Mouse (Mus musculus): ENCODE measurements at regions not wholly inside any gene's neighbourhood (a gene's known extent, or its start where the extent isn't known, plus 50 kb on each side); places are given as distances from the start of the nearest gene placed in this dataset.

GRCm38 (mm10) chr13:28466151-28466550 is 208.8 kb downstream of the Gm11361 start:
- intact Hi-C loops (cut with DNase I) = no loop called here

DNA sequence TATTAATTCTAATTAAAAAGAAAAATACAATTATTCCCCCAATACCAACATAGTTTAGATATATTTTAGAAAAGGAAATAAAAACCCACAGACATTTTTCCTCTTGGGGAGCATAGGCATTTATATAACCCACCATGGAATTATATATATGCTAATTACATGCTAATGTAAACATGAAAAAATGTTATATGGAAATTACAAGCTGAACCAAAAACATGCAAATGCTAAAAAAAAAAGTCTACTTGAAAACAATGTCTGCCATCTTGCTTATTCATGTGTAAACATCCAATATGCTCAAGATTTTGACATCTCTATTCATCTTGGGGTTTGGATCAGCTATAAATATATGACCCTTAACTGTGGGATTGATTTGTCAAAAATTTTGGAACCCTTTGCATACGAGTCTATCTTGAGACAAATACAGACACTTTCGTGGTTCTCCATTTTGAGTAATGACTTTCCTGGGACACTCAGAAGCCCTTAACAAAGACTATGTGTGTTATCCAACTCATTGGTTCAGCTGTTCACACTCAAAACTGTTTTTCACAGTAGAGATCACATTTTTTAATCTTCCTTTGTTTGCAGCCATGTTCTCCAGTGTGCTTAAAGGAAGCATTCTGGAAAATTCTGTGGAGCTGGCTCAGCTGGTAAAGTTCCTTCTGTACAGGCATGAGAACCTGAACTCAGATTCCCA is 208.0 kb downstream of the Gm11361 start:
- intact Hi-C loops (cut with DNase I) = no loop called here

DNA sequence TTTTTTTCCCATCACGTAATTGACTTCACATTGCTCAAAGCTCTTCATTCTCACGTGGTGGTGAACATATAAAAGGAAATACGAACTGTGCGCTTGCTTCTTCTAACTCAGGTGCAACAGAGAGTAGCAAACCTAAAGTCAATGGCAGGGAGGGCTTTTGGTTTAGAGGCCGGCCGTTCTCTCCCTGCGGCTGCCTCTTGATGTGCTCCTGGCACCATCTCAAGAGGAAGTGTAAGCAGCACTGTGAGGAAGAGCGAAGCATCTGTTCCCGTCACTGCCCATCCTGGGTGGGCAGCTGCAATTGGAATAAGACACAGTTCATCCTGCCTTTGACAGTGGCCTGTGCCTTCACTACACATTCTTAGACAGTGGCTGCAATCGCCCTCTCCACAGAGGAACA is 204.0 kb downstream of the Gm11361 start:
- intact Hi-C loops (cut with DNase I) = no loop called here

GRCm38 (mm10) chr13:28457403-28457802 is 200.1 kb downstream of the Gm11361 start:
- intact Hi-C loops (cut with DNase I) = no loop called here

- intact Hi-C loops (cut with DNase I) = no loop called here
Measured at GRCm38 (mm10) chr13:28455878-28456277, 198.6 kb downstream of the Gm11361 start.

DNA sequence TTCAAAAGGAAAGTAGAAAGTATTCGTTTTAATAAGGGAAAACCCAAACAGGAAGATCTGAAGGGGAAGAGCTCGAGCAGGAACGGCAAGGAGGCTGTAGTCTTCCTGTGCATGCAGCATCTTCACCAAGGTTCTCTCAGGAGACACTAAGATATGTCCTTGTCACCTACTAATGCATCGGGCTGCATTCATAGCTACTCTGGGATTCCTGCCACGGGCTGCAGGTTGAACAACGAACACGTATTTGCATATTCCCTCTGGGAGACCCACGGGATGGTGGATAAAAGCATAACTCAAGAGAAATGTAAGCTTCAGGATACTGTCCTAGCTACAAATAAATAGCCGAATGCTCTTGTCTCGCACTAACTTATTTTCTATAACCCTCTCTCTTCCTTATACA is 197.7 kb downstream of the Gm11361 start:
- intact Hi-C loops (cut with DNase I) = no loop called here

DNA sequence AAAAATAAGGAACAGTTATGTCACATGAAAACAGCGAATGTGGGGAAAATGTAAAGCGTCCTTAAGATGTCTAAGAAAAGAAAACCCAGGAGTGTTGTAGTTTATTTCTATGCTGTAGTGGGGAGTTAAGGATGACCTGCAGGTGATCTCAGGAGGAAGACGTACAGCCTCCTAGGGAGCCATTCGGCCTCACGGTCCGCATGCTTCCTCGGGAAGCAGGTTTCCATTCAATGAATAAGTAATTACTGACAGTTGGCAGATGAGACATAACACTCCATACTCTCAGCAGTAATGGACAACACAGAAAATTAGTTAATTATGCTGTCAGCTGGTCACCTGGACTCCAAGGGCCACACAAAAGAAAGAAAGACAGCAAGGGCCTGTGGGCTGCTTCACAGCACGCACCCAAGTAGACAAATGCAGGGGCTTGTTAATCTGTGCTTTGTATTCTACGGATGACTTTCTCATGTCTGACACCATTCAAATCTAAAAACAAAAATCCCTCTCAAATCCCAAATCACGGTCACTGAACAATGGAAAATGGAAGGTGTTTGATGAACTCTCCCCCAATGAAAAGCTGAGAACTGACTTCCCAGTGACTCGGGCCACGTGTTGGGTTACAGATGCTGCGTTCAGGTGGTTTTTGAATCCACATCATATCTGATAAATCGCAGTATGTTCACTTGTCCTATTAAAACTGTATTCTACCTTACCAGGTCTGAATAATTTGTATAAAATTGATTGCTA is 193.5 kb downstream of the Gm11361 start:
- intact Hi-C loops (cut with DNase I) = no loop called here

GRCm38 (mm10) chr13:28449026-28449425 is 191.7 kb downstream of the Gm11361 start:
- intact Hi-C loops (cut with DNase I) = no loop called here

- intact Hi-C loops (cut with DNase I) = no loop called here
Measured at GRCm38 (mm10) chr13:28442250-28442649, 184.9 kb downstream of the Gm11361 start.

- intact Hi-C loops (cut with DNase I) = no loop called here
Measured at GRCm38 (mm10) chr13:28433445-28433844, 176.1 kb downstream of the Gm11361 start.

DNA sequence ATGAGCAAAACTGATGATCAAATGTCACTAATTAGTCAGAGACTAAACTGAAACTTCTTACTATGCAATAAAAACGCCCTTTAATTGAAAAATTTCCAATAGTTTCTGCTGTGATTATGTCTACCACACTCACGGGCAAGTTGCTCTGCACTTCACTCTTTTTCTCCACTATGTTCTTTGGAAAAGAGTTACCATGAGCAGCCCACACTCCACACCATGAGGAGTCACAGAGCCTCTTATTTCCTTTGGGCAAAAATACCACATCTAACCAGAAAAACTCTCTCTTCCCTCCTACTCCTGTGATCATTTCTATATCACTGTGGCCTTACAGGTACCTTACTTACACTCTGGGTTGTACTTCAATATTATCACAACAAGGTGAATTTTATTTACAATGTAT is 174.7 kb downstream of the Gm11361 start:
- intact Hi-C loops (cut with DNase I) = no loop called here

DNA sequence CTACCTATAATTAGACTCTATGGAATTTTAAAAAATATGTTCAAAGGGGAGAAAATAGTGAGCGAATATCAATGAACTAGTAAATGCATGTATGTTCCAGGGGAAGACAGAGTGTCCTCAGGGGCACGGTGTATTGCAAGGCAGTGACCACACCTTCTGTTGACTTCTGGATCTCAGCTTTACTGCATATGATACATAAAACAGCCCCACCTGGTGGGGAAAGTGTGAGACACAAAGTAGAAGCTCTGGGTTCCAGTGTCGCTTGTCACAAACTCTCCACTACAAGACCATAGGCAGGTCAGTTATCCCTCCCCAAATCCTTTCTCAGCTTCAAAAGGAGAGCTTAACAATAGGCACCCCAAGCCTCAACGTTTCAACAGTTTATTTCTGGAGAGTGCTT is 168.8 kb downstream of the Gm11361 start:
- intact Hi-C loops (cut with DNase I) = no loop called here

DNA sequence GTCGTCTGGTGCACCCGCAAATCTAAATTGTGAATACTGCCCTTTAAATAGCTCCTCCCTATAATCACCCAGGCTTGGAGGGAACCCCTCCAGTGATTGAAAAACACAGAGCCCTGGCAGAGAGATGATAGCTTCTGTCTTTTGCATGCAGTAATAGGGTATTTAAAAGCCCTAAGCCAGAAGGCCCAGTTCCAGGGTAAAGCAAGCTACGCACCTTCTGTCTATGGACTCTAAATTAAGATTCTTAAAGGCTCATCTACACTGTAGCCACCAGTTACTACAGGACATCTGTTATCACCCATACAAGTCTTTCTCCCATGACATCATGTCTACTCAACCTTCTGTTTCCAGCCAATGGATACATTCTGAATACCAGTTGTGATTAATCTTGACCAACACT is 167.8 kb downstream of the Gm11361 start:
- intact Hi-C loops (cut with DNase I) = no loop called here

DNA sequence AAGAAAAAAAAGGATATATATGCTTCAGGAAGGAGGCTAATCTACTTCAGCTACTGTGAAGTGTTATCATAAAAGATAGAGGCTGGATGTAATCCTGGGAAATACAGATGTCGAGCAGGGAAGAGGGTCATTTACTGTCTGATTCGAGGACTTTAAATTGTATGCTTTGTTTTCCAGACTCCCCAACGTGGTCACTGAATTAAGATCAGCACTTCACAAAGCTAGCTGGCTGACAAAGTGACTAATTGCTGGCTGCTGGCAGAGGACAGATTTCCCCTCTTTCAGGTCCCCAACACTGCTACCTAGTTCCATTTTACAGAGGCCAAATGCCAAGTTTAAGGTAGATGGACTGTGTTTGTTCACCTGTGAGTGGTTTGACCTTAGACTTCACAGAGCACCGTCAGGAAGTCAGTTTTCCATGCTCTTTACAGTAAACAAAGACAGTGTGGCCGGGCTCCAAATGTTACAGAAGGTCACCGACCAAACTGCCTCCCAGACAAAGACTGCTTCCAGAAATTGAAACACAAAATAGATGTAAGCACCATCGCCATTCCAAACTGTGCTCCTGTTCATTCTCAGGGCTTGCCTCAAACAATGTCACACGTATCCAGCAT is 167.2 kb downstream of the Gm11361 start:
- intact Hi-C loops (cut with DNase I) = no loop called here

DNA sequence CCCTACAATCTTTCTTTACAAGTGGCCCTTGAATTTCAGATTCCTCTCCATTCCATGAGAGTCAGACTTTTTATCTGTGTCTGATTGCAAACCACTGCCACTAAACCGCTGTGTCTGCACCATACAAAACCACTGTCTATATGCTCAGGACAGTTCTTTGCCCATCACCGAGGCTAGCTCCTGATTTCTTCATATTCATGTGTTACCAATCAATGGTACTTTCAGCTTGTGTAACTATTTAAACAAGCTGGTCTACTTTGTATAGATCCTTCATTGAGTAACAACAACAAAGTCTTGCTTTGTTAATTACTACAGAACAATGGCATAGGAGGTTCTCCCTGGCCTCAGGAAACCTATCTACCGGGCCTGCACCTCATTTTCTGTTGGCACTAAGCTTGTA is 164.0 kb downstream of the Gm11361 start:
- intact Hi-C loops (cut with DNase I) = no loop called here

- intact Hi-C loops (cut with DNase I) = no loop called here
Measured at GRCm38 (mm10) chr13:28420636-28421035, 163.3 kb downstream of the Gm11361 start.

- intact Hi-C loops (cut with DNase I) = loop anchor here (10.0 kb wide), 1 partner anchor 535 kb away; the partner anchor contains the start of gene Sox4
Measured at GRCm38 (mm10) chr13:28419950-28420381, 162.6 kb downstream of the Gm11361 start.

- intact Hi-C loops (cut with DNase I) = loop anchor here (10.0 kb wide), 1 partner anchor 536 kb away; the partner anchor contains the start of gene Sox4
Measured at GRCm38 (mm10) chr13:28418936-28419681, 161.8 kb downstream of the Gm11361 start.

GRCm38 (mm10) chr13:28417929-28418881 is 160.9 kb downstream of the Gm11361 start:
- intact Hi-C loops (cut with DNase I) = loop anchor here (10.0 kb wide), 1 partner anchor 537 kb away; the partner anchor contains the start of gene Sox4

- intact Hi-C loops (cut with DNase I) = loop anchor here (10.0 kb wide), 1 partner anchor 537 kb away; the partner anchor contains the start of gene Sox4
Measured at GRCm38 (mm10) chr13:28417431-28417928, 160.2 kb downstream of the Gm11361 start.
